Mouse (Mus musculus): ENCODE measurements around the gene Rnf43. TPM values are rescaled to one million over a fixed set of nuclear protein-coding genes. Genes with fewer than 3 reads are reported as not detected.

Rnf43 gene
- polyA plus RNA-seq (2015; fragmentation: Nextera tagmentation; extraction: Ambion mirVana) = 4.8 and 5.8 TPM in 2 replicates

- WGBS (ENCODE audit: insufficient replicate concordance) = 0% methylated on average over 8 of the region's 8 CpGs
Observed at GRCm38 (mm10) chr11:87662407-87662806, at the start of gene Rnf43. Gene Rnf43 (plus strand): TSS chr11:87662722.

GRCm38 (mm10) chr11:87613972-87614371 is 48.5 kb upstream of the Rnf43 start:
- H3K4me3 ChIP-seq (ENCODE audit: low read depth, low read length) = no peak overlapping the region
- no peaks in the 10 kb centered on the region for H3K9me3 ChIP-seq (replicated peaks; ENCODE audit: control insufficient read depth, low read length)
- WGBS (ENCODE audit: insufficient replicate concordance) = 70% methylated on average over 7 of the region's 7 CpGs
- no peak overlapping the region for H3K9ac ChIP-seq (ENCODE audit: low read depth, low read length)
- peaks cover 52% of the 10 kb centered on the region for H3K36me3 ChIP-seq (ENCODE audit: control insufficient read depth, insufficient read depth)
- no peak overlapping the region for H3K4me2 ChIP-seq (ENCODE audit: low read depth, low read length)
- ATAC-seq (ENCODE audit: low read depth) = no peak
- H3K27me3 ChIP-seq (ENCODE audit: control insufficient read depth, insufficient read depth, low read depth, low read length) = no peaks in the 10 kb centered on the region
- no peak overlapping the region for H3K27ac ChIP-seq (ENCODE audit: low read length)
- H3K4me1 ChIP-seq (ENCODE audit: control insufficient read depth, low read depth, low read length) = no peaks in the 10 kb centered on the region; the same call in 1 of the 2 replicates

More at GRCm38 (mm10) chr11:87662407-87662806, at the start of gene Rnf43:
- Histone ChIP-seq H3K27ac (ENCODE audit: low read length) (peak within 1 kb of the TSS; percentile 34; the same call in 1 of the 2 replicates), H3K9me3 (replicated peaks; ENCODE audit: control insufficient read depth, low read length) (no peaks in the 10 kb centered on the region), H3K27me3 (ENCODE audit: control insufficient read depth, insufficient read depth, low read depth, low read length) (no peaks in the 10 kb centered on the region), H3K36me3 (ENCODE audit: control insufficient read depth, insufficient read depth) (no peaks in the 10 kb centered on the region), H3K4me1 (ENCODE audit: control insufficient read depth, low read depth, low read length) (peaks cover 7% of the 10 kb centered on the region), H3K9ac (ENCODE audit: low read depth, low read length) (peak within 1 kb of the TSS; percentile 32), H3K4me2 (ENCODE audit: low read depth, low read length) (peak within 1 kb of the TSS; percentile 40), H3K4me3 (ENCODE audit: low read depth, low read length) (peak within 1 kb of the TSS; percentile 53)
- peak; percentile 91 for ATAC-seq (ENCODE audit: low read depth)

- H3K27ac ChIP-seq (ENCODE audit: low read length) = no peak overlapping the region
- WGBS (ENCODE audit: insufficient replicate concordance) = 75% methylated on average over 5 of the region's 5 CpGs
- no peaks in the 10 kb centered on the region for H3K9me3 ChIP-seq (replicated peaks; ENCODE audit: control insufficient read depth, low read length)
- no peaks in the 10 kb centered on the region; the same call in 1 of the 2 replicates for H3K4me1 ChIP-seq (ENCODE audit: control insufficient read depth, low read depth, low read length)
- no peak overlapping the region for H3K9ac ChIP-seq (ENCODE audit: low read depth, low read length)
- H3K36me3 ChIP-seq (ENCODE audit: control insufficient read depth, insufficient read depth) = peaks cover 52% of the 10 kb centered on the region
- no peak overlapping the region for H3K4me2 ChIP-seq (ENCODE audit: low read depth, low read length)
- no peak overlapping the region for H3K4me3 ChIP-seq (ENCODE audit: low read depth, low read length)
- no peaks in the 10 kb centered on the region for H3K27me3 ChIP-seq (ENCODE audit: control insufficient read depth, insufficient read depth, low read depth, low read length)
- ATAC-seq (ENCODE audit: low read depth) = no peak
Observed at GRCm38 (mm10) chr11:87615551-87615950, 47.0 kb upstream of the Rnf43 start.

- no peak overlapping the region for H3K4me3 ChIP-seq (ENCODE audit: low read depth, low read length)
- no peak overlapping the region for H3K9ac ChIP-seq (ENCODE audit: low read depth, low read length)
- no peaks in the 10 kb centered on the region for H3K27me3 ChIP-seq (ENCODE audit: control insufficient read depth, insufficient read depth, low read depth, low read length)
- H3K4me2 ChIP-seq (ENCODE audit: low read depth, low read length) = no peak overlapping the region
- no peak overlapping the region for H3K27ac ChIP-seq (ENCODE audit: low read length)
- no peaks in the 10 kb centered on the region; the same call in 1 of the 2 replicates for H3K4me1 ChIP-seq (ENCODE audit: control insufficient read depth, low read depth, low read length)
- ATAC-seq (ENCODE audit: low read depth) = no peak
- WGBS (ENCODE audit: insufficient replicate concordance) = 77% methylated on average over 2 of the region's 2 CpGs
- peaks cover 50% of the 10 kb centered on the region for H3K36me3 ChIP-seq (ENCODE audit: control insufficient read depth, insufficient read depth)
- no peaks in the 10 kb centered on the region for H3K9me3 ChIP-seq (replicated peaks; ENCODE audit: control insufficient read depth, low read length)
Observed at GRCm38 (mm10) chr11:87615952-87616351, 46.6 kb upstream of the Rnf43 start.

- no peak for ATAC-seq (ENCODE audit: low read depth)
- no peaks in the 10 kb centered on the region for H3K9me3 ChIP-seq (replicated peaks; ENCODE audit: control insufficient read depth, low read length)
- no peak within 1 kb of the TSS for H3K27ac ChIP-seq (ENCODE audit: low read length)
- H3K9ac ChIP-seq (ENCODE audit: low read depth, low read length) = no peak within 1 kb of the TSS
- H3K4me2 ChIP-seq (ENCODE audit: low read depth, low read length) = no peak within 1 kb of the TSS
- H3K4me3 ChIP-seq (ENCODE audit: low read depth, low read length) = no peak within 1 kb of the TSS
- 87% methylated on average over 51 of the region's 69 CpGs for WGBS (ENCODE audit: insufficient replicate concordance)
- H3K4me1 ChIP-seq (ENCODE audit: control insufficient read depth, low read depth, low read length) = no peaks in the 10 kb centered on the region; the same call in 1 of the 2 replicates
- H3K36me3 ChIP-seq (ENCODE audit: control insufficient read depth, insufficient read depth) = peaks cover 40% of the 10 kb centered on the region
- no peaks in the 10 kb centered on the region for H3K27me3 ChIP-seq (ENCODE audit: control insufficient read depth, insufficient read depth, low read depth, low read length)
Observed at GRCm38 (mm10) chr11:87616790-87617474, 45.6 kb upstream of the Rnf43 start, which contains the start of gene Hsf5. Gene Hsf5 (plus strand): TSS chr11:87617164.

- peaks cover 37% of the 10 kb centered on the region for H3K36me3 ChIP-seq (ENCODE audit: control insufficient read depth, insufficient read depth)
- H3K4me1 ChIP-seq (ENCODE audit: control insufficient read depth, low read depth, low read length) = no peaks in the 10 kb centered on the region; the same call in 1 of the 2 replicates
- no peak overlapping the region for H3K4me2 ChIP-seq (ENCODE audit: low read depth, low read length)
- no peak overlapping the region for H3K27ac ChIP-seq (ENCODE audit: low read length)
- no peak for ATAC-seq (ENCODE audit: low read depth)
- no peaks in the 10 kb centered on the region for H3K27me3 ChIP-seq (ENCODE audit: control insufficient read depth, insufficient read depth, low read depth, low read length)
- 94% methylated on average over 24 of the region's 32 CpGs for WGBS (ENCODE audit: insufficient replicate concordance)
- no peaks in the 10 kb centered on the region for H3K9me3 ChIP-seq (replicated peaks; ENCODE audit: control insufficient read depth, low read length)
- H3K9ac ChIP-seq (ENCODE audit: low read depth, low read length) = no peak overlapping the region
- no peak overlapping the region for H3K4me3 ChIP-seq (ENCODE audit: low read depth, low read length)
Observed at GRCm38 (mm10) chr11:87617606-87618005, 44.9 kb upstream of the Rnf43 start.

GRCm38 (mm10) chr11:87623160-87623559 is 39.4 kb upstream of the Rnf43 start:
- H3K36me3 ChIP-seq (ENCODE audit: control insufficient read depth, insufficient read depth) = peaks cover 5% of the 10 kb centered on the region
- H3K4me3 ChIP-seq (ENCODE audit: low read depth, low read length) = no peak overlapping the region
- WGBS (ENCODE audit: insufficient replicate concordance) = 74% methylated on average over 4 of the region's 4 CpGs
- no peak overlapping the region for H3K9ac ChIP-seq (ENCODE audit: low read depth, low read length)
- no peak for ATAC-seq (ENCODE audit: low read depth)
- no peak overlapping the region for H3K4me2 ChIP-seq (ENCODE audit: low read depth, low read length)
- H3K9me3 ChIP-seq (replicated peaks; ENCODE audit: control insufficient read depth, low read length) = no peaks in the 10 kb centered on the region
- no peaks in the 10 kb centered on the region; the same call in 1 of the 2 replicates for H3K4me1 ChIP-seq (ENCODE audit: control insufficient read depth, low read depth, low read length)
- no peaks in the 10 kb centered on the region for H3K27me3 ChIP-seq (ENCODE audit: control insufficient read depth, insufficient read depth, low read depth, low read length)
- no peak overlapping the region for H3K27ac ChIP-seq (ENCODE audit: low read length)

- Histone ChIP-seq H3K27ac (ENCODE audit: low read length) (no peak overlapping the region), H3K4me3 (ENCODE audit: low read depth, low read length) (no peak overlapping the region), H3K36me3 (ENCODE audit: control insufficient read depth, insufficient read depth) (no peaks in the 10 kb centered on the region), H3K9ac (ENCODE audit: low read depth, low read length) (no peak overlapping the region), H3K27me3 (ENCODE audit: control insufficient read depth, insufficient read depth, low read depth, low read length) (no peaks in the 10 kb centered on the region), H3K4me2 (ENCODE audit: low read depth, low read length) (no peak overlapping the region), H3K9me3 (replicated peaks; ENCODE audit: control insufficient read depth, low read length) (no peaks in the 10 kb centered on the region), H3K4me1 (ENCODE audit: control insufficient read depth, low read depth, low read length) (no peaks in the 10 kb centered on the region)
- ATAC-seq (ENCODE audit: low read depth) = no peak
- 15% methylated on average over 10 of the region's 10 CpGs for WGBS (ENCODE audit: insufficient replicate concordance)
Observed at GRCm38 (mm10) chr11:87629859-87630258, 32.7 kb upstream of the Rnf43 start.

- Histone ChIP-seq H3K9ac (ENCODE audit: low read depth, low read length) (peak overlapping the region; percentile 74), H3K27me3 (ENCODE audit: control insufficient read depth, insufficient read depth, low read depth, low read length) (no peaks in the 10 kb centered on the region), H3K9me3 (replicated peaks; ENCODE audit: control insufficient read depth, low read length) (no peaks in the 10 kb centered on the region), H3K4me2 (ENCODE audit: low read depth, low read length) (peak overlapping the region; percentile 90), H3K27ac (ENCODE audit: low read length) (0 out of 2 replicates have a peak overlapping the region, but pooled peaks have one; percentile 55), H3K4me1 (ENCODE audit: control insufficient read depth, low read depth, low read length) (peaks cover 6% of the 10 kb centered on the region; the same call in 1 of the 2 replicates), H3K4me3 (ENCODE audit: low read depth, low read length) (peak overlapping the region; percentile 62), H3K36me3 (ENCODE audit: control insufficient read depth, insufficient read depth) (no peaks in the 10 kb centered on the region)
- 28% methylated on average over 2 of the region's 2 CpGs for WGBS (ENCODE audit: insufficient replicate concordance)
- peak; percentile 36; the same call in 1 of the 2 replicates for ATAC-seq (ENCODE audit: low read depth)
Observed at GRCm38 (mm10) chr11:87638793-87639192, 23.7 kb upstream of the Rnf43 start.

Data from liver, embryonic 16.5 days (tissue).